Mouse (Mus musculus): ENCODE results near the gene Gm21748. TPM values are rescaled to one million over a fixed set of nuclear protein-coding genes. Genes with fewer than 3 reads are reported as not detected.
"Not testable (repeated sequence)": the region's sequence is repeated elsewhere in the genome, so short reads cannot be mapped to it uniquely, and the experiment has no call there.

Gm21748 gene
- not detected in 2 replicates for polyA plus RNA-seq (2015; fragmentation: Nextera tagmentation; extraction: Ambion mirVana)

GRCm38 (mm10) chrY:90839077-90839476, at the start of gene Gm21748:
Gene Gm21748 (minus strand): TSS chrY:90839177.
- no CpG with 5 or more reads among the region's 8 CpGs for WGBS
- H3K9me3 ChIP-seq (ENCODE audit: control insufficient read depth); H3K4me2 ChIP-seq (replicated peaks; ENCODE audit: low read depth); H3K4me1 ChIP-seq (replicated peaks; ENCODE audit: control insufficient read depth, insufficient read depth, low read length); H3K27ac ChIP-seq (ENCODE audit: low read depth, low read length); H3K9ac ChIP-seq (ENCODE audit: low read depth, low read length); H3K27me3 ChIP-seq (replicated peaks; ENCODE audit: control insufficient read depth, insufficient read depth, low read length); H3K4me3 ChIP-seq (ENCODE audit: low read depth, low read length); H3K36me3 ChIP-seq (ENCODE audit: control insufficient read depth, insufficient read depth); ATAC-seq: not testable (repeated sequence)

Other genes starting within 250 kb of the Gm21748 start
- not detected in 2 replicates for gene Gm21860, start 84.4 kb downstream of the Gm21748 start, polyA plus RNA-seq (2015; fragmentation: Nextera tagmentation; extraction: Ambion mirVana)
- gene Gm47283, start 54.4 kb downstream of the Gm21748 start, polyA plus RNA-seq (2015; fragmentation: Nextera tagmentation; extraction: Ambion mirVana) = not detected in 2 replicates